In the genomic region with DNA sequence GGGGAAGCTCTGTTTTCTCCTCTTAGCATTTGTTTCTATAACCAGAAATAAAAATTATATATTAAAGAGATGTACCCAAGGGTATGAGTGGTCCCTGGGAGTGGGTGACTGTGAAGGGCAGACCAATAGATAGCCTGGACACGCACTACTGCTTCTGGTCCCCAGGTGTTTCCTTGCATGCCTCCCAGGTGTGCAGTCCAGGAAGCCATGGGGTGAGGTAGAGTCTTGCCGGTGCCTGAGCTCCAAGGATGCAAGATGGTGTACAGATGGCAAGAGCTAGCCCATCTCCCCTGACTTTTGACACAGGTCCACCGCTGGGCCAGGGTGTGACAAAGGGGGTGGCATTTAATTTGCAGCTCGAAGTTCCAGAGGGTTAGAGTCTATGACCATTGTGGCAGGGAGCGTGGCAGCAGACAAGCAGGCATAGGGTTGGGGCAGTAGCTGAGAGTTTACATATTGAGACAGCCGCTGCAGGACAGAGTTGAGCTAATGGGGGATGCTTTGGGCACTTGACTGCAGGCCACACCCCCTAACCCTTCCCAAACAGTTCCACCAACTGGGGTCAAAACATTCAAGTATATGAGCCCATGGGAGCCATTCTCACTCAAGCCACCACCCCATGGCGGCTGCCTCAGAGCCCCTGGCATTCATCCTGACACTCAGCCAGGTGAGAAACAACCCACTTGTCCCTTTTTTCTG, we compare ENCODE assay signal across 23 mouse cellular contexts.
"Had no signal": no experiment of that assay in that cellular context is flagged by ENCODE, and none has a peak within 500 bp of the region (broad histone marks: within the 10 kb centered on the region; RNA-seq: fewer than 3 reads in every experiment).

No protein-coding gene starts in this region.

- DNase-seq: gastrocnemius, adult 2 months; gastrocnemius, postnatal 10 days; gastrocnemius, postnatal 25 days; heart, adult 2 months; heart, postnatal 10 days; heart, postnatal 4 days; kidney, adult 18-20 months; kidney, adult 8-10 months; kidney, postnatal 10 days; kidney, postnatal 25 days; kidney, postnatal 4 days; liver; liver, embryonic 13.5 days had no signal

- H3K27ac ChIP-seq: heart, adult 2 months; hindbrain, embryonic 12.5 days; hindbrain, embryonic 14.5 days; left cerebral cortex, adult 2 months; limb, embryonic 10.5 days; limb, embryonic 12.5 days had no signal

- H3K4me3 ChIP-seq: gastrocnemius, adult 2 months; heart, adult 2 months; heart, embryonic 12.5 days; hindbrain, embryonic 12.5 days; intestine, embryonic 15.5 days; layer of hippocampus, adult 2 months; left cerebral cortex, adult 2 months; limb, embryonic 10.5 days; limb, embryonic 12.5 days; liver, embryonic 13.5 days; liver, embryonic 15.5 days had no signal

- H3K9me3 ChIP-seq: heart, embryonic 12.5 days; hindbrain, embryonic 10.5 days; hindbrain, embryonic 12.5 days; intestine, embryonic 15.5 days; limb, embryonic 10.5 days; limb, embryonic 12.5 days; liver, embryonic 13.5 days; liver, embryonic 15.5 days had no signal

- H3K27me3 ChIP-seq: heart, embryonic 12.5 days; hindbrain, embryonic 12.5 days; intestine, embryonic 15.5 days; limb, embryonic 12.5 days; liver, embryonic 13.5 days; liver, embryonic 15.5 days had no signal
